ENCODE assay signal across 11 mouse cellular contexts in the genomic region with DNA sequence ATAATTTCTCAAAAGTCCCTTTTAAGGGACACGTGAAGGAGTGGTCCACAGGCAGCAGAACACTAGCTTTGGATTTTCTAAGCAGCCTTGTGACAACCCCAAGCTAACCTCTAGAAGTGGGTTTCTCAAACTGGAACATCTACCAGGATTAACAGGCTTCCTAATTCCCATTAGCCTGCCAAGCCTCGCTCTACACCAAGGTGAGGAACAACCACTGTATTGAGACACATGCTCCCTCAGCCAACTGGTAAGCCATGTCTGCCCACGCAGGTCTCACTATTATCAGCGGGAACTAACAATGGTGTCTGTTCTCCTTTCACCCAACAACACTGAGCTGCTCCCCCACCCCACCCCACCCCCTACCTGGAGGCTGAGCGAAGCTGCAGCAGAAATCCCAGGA.
"Had no signal": no experiment of that assay in that cellular context is flagged by ENCODE, and none has a peak within 500 bp of the region (broad histone marks: within the 10 kb centered on the region; RNA-seq: fewer than 3 reads in every experiment).

No protein-coding gene starts in this region.

- DNase-seq: retina, postnatal 1 day; right cerebral cortex, adult 18-20 months; right cerebral cortex, postnatal 14 days; right cerebral cortex, postnatal 25 days; right cerebral cortex, postnatal 4 days; thymus, adult 18-20 months; thymus, adult 2 months; thymus, postnatal 14 days; thymus, postnatal 25 days; thymus, postnatal 36 days; thymus, postnatal 4 days had no signal
